Mouse (Mus musculus) T-helper 17 cell (primary cell): Measurements from ENCODE around the gene Vti1a.

Source experiments
- in situ Hi-C, 2 experiments: fragments of 300-600 bp; cut with MboI, MseI; formaldehyde crosslinking; loops; 1 replicate in 1 of 2; 2 replicates in 1 of 2; pipeline ENCODE4 v1.15.1; 2025; ENCODE audit warnings: high pct_unique_total_duplicates in 2 of 2

The Vti1a gene

DNA sequence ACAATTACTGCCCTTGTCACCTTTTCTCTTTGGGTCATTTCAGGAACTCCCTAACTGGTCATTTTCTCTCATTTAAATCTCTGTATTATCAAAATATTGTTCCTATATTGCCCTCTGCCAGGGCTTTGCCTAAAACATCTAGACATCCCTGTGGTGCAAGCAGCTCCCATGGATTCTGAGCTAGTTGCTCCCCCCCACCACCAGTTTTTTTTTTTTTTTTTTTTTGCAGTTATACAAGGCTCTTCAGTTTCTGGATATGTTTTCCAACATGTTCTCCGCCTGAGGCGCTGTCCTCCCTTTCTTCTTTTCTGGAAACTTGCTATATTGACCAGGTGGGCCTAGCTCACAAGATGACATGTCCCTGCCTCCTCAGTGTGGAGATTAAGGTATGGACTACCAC, 2.4 kb upstream of the Vti1a start:
- in situ Hi-C loops = no loop called here

DNA sequence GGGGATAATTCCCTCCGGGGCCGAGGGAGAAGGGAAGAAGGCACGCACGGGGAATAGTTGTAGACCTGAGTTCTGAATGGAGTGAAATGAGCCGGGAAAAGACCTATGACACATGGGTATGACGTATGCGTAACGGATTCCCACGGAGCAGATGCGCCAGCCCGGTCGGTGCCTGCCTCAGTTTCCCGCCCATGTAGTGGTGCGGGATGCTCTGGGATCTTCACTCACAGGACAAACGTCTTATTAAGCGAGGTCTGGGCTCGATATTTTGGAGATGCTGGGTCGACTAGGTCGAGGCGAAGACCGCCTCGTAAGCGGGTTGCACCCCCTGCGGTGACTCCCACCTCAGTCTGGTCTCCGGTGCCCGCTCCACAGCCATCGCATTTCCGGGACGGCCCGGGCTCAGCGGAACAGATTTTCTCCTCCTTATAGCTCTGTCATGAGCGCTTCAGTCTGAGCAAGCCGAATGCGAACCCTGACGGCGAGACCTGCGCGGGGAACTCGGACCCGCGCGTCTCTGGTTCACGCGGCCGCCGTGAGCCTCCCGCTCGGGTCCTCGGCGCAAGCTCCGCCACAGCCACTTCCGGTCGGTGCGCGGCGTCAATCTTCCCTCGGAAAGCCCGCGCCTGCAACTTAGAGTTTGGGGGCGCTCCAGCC, 515 bp upstream of the Vti1a start, which contains the start of gene Zdhhc6:
TSS of gene Zdhhc6 (minus strand) at position 581 of the 657 bp plus-strand sequence.
- in situ Hi-C loops = no loop called here

DNA sequence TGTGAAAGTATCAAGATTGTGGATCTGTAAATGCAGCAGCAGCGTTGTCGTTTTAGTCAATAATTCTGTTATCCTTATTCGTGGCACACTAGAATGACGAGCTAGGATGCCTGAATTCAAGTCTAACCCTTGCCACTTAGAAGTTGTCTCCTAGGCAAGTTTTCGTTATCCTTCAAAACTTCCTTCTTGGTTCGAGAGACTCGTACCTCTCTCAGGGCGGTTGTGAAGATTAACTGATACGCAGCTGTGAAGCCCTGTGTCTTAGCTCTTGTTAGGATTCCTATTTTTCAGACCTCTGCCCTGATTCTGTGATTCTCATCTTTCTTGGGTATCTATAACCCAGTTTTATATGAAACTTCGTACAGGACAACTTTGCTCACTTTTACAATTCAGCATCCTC, 806 bp downstream of the Vti1a start:
- in situ Hi-C loops = no loop called here

DNA sequence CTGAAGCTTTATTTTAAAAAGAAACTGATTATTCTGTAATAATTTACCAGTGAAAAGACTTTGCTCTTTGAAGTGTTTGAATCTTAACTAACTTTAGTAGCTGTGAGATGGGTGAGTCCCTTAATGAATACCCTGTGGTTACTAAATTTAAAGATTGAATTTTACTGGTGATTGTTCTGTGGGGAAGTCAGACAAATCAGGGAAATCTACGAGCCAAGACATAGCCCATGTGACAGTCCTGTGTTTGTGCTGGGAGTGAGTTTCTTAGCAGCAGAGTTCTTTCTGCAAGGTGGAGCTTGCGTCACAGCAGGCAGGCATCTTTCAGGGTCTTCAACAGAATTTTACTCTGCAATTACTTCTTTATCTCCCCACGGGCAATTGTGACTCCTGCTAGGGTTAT, 2.9 kb downstream of the Vti1a start:
- in situ Hi-C loops = no loop called here

DNA sequence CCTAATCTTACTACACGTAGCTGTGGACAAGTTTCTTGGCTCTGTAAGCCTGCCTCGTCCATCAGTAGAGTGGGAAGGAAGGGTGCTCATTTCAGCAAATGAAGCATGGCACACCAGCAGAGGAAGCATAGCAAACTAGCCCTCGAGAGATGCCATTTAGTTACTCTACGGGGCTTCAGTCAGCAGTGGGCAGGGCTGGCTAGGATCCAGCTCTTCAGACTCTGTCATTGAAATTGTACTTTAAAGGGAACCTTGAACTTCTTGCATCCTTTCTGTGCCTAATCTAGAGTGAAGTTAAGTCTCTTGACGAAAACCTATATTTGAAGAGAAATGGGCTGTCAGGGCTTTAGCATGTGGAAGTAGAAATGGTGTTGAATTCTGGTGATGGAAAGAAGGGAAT, 3.4 kb downstream of the Vti1a start:
- in situ Hi-C loops = no loop called here

DNA sequence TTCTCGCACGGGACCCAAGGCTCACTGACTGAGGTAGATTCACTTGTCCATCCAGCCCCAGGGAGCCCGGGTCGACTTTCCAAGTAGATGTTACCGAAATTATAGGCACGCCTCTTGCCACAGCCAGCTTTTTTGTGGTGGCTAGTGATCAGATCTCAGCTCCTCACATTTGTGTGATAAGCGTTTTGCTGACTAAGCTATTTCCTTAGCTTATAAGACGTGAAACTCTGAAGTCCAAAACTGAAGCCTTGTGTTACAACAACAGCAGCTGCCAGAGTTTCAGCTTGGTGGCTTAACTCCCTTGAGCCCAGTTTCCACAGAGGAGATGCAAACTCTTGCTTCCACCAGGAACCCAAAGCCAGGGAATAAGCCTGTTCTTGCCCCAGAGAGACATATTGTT, 6.5 kb downstream of the Vti1a start:
- in situ Hi-C loops = no loop called here

DNA sequence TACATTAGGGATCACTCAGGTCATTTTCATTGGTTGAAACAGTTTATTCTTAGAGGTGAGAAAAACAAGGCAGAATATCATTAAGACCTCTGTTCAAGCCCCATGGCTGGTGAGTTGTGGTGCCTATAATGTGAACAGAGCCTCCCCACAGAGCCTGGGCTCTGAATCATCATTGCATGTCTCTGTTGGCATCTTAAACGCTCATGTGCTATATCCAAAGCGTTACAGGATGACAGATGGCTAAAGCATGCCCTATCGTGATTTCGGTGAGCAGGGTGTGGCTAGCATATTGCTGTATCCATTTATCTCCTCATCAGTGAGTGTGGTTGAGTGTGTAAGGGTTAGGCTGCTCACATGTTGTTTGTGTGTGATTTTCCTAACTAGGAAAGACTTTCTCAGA, 11.4 kb downstream of the Vti1a start:
- in situ Hi-C loops = no loop called here

DNA sequence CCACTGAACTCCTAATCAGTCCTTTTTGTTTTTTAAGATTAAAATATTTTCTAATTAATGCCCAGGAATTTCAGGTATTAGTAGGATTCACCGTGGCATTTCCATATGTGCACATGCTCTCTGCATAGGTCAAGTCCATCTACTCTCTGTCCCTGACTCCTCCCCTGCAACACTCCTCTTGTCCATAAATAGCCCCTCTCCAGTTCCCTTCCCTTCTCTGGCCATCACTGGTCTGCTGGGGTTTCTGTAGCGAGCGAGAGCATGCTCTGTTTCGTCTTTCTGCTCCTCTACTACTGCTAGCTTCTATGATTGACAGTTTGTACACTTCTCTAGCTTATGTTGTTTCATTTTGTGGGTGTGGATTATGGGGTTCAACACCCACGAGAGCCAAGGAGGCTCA, 15.7 kb downstream of the Vti1a start:
- in situ Hi-C loops = loop anchor here (10.0 kb wide), 2 partner anchors 573 to 923 kb away; no protein-coding TSS in a partner anchor

DNA sequence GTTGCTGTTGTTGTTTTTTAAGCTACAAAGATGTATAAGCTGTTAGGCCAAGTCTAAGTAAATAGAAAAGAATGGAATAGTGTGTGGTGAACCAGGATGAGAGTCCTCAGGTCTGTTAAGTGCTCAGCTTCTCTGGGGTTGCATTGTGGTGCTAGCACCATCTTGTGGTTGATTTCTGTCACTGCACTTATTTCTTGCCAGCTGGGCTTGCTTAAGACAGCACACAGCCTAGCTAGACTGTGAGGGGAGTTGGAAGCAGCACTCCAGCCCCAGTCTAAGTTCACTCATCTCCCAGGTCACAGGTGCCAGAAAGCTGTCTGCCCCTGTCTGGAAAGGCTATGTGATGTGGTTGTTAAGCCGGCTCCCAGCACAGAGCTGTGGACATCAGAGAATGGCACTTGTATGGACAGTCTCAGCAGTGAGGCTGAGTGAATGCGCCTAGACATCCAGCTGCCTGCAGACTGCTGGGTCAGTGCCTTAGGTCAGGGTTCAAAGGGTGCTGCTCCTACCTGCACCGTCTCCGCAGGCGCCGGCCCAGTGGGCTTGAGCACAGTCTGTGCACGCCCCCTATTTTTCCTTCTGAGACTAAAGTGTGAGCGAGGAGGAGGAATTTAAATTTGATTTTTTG, 16.7 kb downstream of the Vti1a start:
- in situ Hi-C loops = loop anchor here (10.0 kb wide), 2 partner anchors 572 to 922 kb away; no protein-coding TSS in a partner anchor

DNA sequence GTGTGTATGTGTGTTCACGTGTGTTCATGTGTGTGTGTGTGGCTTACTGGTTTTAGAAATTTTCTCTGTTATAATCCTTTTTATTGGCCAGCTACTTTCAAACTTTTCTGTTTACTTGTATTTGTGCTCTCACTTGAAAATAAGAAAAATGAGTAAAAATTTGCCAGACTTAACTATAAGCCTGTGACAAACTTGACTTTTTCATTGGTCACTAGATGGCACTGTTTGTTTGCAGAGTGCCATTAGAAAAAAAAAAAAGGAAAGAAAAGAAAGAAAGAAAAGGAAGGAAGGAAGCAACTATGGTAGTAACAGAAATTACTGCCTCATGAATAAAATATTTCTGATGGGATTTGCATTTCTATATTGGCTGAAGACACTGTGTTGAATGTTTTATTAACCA, 19.8 kb downstream of the Vti1a start:
- in situ Hi-C loops = loop anchor here (10.0 kb wide), 2 partner anchors 569 to 919 kb away; no protein-coding TSS in a partner anchor

DNA sequence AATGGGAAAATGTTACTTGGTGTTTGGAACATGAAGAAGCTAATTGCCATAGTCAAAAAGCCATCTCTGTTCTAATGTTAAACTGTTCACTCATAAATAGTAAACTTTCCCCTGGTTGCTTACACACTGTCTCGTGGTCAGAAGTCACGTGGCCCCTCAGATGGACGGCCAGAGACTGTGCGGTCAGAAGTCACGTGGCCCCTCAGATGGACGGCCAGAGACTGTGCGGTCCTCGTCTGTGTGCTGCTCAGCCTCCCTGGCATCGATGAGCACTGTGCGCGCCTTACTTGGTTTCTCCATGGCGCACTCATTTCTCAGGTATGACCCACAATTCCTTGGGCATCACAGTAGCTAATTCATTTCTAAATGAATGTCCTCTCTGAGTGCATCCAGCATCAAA, 20.3 kb downstream of the Vti1a start:
- in situ Hi-C loops = loop anchor here (10.0 kb wide), 2 partner anchors 568 to 918 kb away; no protein-coding TSS in a partner anchor

DNA sequence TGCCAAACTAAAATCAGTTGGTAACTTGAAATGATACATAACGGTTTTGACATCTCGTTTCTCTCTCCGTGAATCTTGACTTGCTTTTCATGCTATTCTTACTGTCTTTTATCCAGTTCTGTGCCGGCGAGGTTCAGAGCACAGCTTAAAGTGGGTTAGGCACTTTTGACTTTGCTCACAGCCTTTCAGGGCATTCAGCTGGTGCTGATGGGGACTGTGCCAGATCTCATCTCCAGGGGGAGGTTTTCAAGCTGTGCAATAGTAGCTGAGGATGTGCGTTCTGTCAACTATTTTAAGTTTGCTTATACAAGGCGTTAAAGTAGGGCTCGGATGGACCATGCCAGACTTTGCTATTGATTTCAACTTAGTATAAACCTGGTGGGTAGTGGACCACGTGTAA, 21.0 kb downstream of the Vti1a start:
- in situ Hi-C loops = loop anchor here (10.0 kb wide), 2 partner anchors 568 to 918 kb away; no protein-coding TSS in a partner anchor

DNA sequence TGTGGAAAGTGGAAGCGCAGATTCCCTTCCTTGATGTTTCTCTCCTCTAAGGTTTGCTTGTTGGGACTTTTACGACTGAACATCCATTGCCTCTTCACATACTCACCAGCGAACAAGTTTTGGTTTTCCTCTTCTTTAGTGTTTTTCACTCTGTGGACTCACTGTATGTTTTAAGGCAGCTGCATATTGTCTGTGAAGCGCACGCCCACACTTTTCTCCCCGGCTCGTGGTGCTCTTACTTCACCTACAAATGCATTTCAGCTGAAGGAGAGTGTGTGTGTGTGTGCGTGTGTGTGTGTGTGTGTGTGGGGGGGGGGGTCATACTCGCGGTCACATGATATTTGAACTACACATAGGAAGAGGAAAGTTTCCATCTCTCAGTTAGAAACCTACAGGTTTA, 21.6 kb downstream of the Vti1a start:
- in situ Hi-C loops = loop anchor here (10.0 kb wide), 2 partner anchors 567 to 917 kb away; no protein-coding TSS in a partner anchor

DNA sequence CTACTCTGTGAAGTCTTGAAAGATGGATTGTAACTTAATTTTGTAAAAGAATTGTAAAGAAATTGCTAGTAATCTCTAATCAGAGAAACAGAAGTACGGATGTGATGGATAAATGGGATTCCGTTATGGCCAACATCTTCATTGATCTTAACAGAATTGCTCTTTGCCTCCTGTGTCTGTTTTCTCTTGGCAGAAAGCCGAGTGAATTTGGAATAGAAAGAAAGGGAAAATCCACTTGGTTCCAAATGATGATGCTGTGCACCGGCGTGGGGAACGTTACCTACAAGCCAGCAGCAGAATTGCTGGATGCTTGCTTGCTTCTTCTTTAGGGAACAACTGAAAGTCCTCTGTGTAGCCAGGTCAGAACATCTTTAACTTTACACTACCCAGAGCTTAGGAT, 24.4 kb downstream of the Vti1a start:
- in situ Hi-C loops = loop anchor here in 1 of 2 experiments (5.0 kb wide), 1 partner anchor 57 kb away; no protein-coding TSS in a partner anchor

DNA sequence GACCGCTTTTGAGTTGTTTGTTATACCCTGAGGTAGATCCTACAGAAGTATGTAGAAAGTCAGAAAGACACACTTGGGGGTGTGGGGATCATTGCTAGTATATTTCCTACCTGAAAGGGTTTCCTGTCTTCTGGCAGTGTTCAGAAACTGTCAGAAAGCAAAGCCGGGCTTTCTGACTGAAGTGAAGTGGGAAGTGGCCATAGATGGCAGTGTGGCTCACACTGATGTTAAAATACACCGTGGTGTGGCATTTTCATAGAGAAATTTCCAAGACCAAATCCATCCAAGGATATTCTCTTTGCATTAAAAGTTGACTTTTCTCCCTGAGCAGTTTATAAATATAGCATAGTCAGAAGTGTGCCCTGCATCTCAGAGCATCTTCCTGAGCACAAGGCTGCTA, 25.3 kb downstream of the Vti1a start:
- in situ Hi-C loops = loop anchor here in 1 of 2 experiments (5.0 kb wide), 1 partner anchor 56 kb away; no protein-coding TSS in a partner anchor

DNA sequence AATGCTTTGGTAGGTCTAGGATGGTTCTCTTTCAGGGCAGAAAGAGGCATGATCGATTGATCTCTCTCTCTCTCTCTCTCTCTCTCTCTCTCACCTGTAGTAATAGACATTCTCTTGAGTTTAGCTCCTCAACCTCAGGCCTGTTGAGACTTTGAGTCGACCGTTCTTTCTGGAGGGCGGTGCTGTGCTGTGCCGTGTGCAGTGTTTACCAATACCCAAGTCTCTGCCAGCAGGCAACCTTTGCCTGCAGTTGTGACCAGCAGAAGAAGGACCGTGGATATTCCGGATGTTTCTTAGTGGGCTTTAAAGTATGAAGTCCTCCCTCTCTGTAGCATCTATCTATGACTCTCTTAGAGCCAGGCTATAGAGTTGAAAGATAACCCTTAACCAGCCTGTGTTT, 26.3 kb downstream of the Vti1a start:
- in situ Hi-C loops = loop anchor here in 1 of 2 experiments (5.0 kb wide), 1 partner anchor 55 kb away; no protein-coding TSS in a partner anchor

DNA sequence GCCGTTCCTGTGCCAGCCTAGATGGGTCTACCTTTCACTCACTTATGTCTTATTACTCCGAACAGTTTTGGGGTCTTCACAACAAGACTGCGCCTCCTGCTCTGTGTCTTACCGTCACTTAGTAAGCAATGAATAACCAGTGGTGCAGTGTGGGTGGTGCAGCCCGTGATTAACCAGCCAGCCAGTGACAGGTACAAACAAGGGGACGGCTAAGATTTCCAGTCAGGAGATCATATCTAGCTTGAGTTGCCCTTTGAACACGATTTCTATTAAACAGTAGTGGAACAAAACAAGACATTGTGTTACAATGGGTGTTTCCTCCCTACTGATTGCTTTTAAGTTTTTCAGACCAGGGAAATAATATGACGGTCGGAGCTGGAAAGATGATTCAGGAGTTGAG, 27.2 kb downstream of the Vti1a start:
- in situ Hi-C loops = loop anchor here in 1 of 2 experiments (5.0 kb wide), 1 partner anchor 54 kb away; no protein-coding TSS in a partner anchor

DNA sequence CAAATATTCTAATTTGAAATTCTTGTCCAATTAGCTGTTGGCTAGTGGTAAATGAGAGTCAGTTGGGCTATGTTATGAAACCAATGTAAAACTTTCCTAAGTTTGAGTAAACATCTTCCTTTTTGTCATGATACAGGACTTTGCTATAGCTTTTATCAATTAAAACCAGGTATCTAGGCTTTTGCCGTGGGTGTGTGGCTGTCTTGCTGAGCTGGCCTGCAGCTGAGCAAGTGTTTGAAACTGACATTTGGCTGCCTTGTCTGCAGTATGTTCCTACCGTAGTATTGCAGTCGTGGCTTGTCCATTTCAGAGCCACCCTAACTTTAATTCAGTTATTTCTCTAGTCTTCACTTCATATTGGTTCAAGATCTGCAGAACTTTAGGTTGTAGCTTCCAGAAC, 32.1 kb downstream of the Vti1a start:
- in situ Hi-C loops = no loop called here

DNA sequence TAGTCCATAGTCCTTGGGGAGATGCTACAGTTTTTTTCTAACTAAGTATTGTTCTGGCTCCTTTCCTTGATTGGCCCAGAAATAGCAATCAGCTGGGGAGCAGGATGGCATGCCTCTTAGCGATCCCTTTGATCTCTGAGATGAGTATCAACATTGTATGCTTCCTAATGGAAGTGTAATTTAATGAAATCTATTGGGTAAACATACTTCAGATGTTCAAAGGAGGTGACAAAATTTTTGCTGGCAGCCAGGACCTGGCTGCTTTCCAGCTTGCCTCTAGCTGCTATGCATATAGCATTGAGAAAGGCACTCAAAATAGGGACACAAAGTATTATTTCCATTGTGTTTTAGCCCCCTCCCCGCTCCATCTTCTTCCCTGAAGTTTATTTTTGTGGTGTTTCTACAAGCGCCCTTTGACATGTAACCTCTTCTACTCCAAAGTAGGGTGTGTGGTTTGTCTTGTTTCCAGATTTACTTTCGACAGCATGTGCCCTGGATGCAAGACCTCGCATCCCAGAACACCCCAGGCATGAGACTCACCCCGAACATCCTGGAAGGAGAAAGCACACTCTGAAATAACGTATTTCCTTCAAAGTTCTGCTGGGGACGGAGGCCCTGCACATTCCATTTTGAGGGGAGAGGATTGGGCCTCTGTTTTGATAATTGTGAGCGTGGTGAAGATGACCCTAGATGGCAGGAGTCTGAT, 34.7 kb downstream of the Vti1a start:
- in situ Hi-C loops = no loop called here

DNA sequence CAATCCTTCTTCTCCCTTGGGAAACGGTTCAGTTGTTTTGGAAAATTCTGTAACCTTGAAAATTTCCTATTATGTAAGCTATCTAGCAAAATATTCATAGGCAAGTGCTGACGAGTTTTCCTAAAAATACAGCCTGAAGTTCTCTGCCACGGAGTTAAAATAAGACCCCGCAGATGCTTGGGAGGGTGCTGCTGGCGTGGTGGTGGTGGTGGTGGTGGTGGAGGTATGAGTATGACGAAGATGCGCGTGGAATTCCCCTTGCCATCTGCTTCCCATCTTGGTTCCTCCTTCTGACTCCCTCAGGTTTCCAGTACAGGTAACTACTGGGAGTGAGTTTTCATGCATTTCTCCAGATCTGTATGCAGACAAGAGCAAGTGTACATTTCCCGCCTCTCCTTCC, 46.5 kb downstream of the Vti1a start:
- in situ Hi-C loops = no loop called here

DNA sequence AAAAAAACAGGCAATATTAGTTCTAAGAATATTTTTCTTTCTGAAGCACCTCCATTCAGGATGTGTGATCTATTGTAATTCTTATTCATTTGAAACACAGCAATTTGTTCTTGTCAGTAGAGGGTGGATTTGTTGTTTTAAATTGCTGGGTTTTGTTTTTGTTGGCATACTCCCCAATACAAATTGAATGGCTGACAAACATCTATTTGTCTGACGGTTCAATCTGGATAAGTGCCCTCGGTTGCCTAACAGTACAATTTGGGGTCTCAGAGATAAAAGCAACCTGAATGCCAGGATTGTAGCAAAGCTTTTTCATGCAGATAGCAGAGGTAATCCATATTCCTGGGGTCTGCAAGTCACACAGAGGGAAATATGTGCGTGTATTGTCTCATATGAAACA, 53.6 kb downstream of the Vti1a start:
- in situ Hi-C loops = no loop called here

DNA sequence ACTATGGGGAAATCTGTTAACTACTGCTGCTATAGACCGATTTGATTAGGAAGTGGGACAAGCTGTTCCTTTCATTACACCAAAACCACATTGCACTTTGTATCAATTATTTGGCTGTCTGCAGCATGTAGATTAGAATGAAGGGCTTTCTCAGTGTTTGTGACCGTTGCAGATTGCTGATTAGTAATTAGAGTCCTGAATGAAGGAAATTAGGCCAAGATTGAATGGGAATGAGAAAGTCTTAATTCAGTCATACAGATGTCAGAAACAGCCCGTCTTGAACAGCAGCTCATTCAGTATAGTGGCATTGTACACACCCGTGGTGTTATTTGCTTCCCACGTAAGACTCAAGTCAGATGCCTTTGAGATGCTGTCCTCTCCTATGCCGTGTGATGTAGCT, 60.2 kb downstream of the Vti1a start:
- in situ Hi-C loops = no loop called here
